Mouse (Mus musculus) neural tube, embryonic 10.5 days (tissue): ENCODE data around the gene Zfp784.
"Not testable (repeated sequence)": the region's sequence is repeated elsewhere in the genome, so short reads cannot be mapped to it uniquely, and the experiment has no call there.

ENCODE experiments used
- DNase-seq: peaks from one replicate; pipeline ENCODE4 v3.0.0-alpha.2; 2017; ENCODE audit warnings: low spot score; ENCODE audit errors: extremely low spot score

Zfp784 gene

DNA sequence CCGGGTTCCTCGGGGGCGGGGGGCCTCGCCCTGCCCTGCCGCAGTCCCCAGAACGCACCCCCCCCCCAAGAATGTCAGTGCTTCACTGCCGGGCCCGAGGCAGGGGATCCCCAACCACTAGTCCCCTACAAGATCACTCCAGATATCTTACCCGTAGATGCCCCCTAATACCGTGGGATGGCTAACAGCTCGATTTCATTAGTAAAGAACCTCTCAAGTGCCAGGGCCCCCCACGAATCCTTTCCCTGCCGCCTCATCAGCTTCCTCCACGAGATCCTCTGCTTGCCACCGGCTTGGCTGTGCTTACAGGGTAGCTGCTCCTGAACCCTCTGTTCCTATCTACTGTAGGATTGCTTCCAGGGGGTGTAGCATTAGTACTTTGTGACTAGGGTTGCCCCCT is 17.6 kb downstream of the Zfp784 start:
- DNase-seq: no peak

- peak; percentile 99 for DNase-seq
Measured at GRCm38 (mm10) chr7:5020000-5020681, 18.1 kb downstream of the Zfp784 start, which contains the start of the genes Zfp865 and Ccdc106. Zfp865 (plus strand) TSS chr7:5020376. Ccdc106 (plus strand) TSS chr7:5020553.

- not testable (repeated sequence) for DNase-seq
Measured at GRCm38 (mm10) chr7:5019576-5019975, 18.7 kb downstream of the Zfp784 start.

GRCm38 (mm10) chr7:5017931-5018330 is 20.3 kb downstream of the Zfp784 start:
- no peak for DNase-seq

DNA sequence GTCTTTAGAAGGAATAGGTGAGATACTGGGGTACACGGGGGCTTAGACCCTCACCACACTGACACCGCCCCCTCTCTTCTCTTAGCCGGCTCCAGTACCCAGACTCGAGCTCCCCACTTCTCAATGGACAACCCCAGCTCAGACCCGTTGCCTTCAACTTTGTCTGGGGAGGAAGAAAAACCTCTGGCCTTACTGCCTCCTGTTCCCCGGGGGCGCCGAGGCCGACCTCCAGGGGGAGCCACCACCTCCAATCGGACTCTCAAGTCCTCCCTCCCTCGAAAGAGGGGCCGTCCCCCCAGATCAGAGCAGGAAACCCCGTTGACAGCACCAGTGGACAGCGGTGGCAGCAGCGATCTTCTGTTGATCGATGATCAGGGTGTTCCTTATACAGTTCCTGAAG is 20.9 kb downstream of the Zfp784 start:
- DNase-seq: no peak

DNA sequence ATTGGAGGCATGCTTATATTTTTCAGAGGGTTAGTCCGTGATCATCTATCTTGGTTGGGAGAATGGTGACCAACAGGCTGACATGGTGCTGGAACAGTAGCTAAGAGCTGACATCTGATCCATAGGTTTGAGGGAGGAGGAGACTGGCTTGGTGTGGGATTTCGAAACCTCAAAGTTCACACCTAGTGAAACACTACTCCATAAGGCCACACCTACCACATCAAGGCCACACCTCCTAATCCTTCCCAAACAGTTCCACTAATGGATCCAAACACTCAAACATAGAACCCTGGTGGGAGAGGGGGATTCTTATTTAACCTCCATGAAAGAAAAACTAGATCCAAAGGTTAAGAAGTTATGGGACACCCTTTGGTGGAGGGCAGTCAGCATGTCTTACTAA is 21.3 kb downstream of the Zfp784 start:
- DNase-seq: no peak

DNA sequence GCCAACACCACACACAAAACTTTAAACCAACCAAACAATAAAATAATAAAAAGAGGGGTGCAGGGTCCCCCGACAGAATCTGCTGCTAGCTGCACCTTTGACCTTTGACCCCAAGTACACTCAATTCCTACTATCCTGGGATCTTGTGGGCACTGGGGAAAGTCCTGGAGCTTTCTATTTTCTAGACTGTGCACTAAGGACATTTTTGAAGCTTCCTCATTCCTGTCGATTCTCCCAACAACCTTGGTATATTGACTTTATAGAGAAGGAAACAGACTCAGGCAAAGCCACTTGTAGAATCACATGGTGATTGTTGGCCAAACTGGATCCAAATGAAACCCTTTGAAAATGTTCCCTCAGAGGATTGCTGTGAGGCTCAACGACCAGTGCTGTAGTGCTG is 22.2 kb downstream of the Zfp784 start:
- no peak for DNase-seq

- peak; percentile 98 for DNase-seq
Measured at GRCm38 (mm10) chr7:5015118-5016001, 22.9 kb downstream of the Zfp784 start, which contains the start of gene Gm44973. Gm44973 (plus strand) TSS chr7:5015496.

DNA sequence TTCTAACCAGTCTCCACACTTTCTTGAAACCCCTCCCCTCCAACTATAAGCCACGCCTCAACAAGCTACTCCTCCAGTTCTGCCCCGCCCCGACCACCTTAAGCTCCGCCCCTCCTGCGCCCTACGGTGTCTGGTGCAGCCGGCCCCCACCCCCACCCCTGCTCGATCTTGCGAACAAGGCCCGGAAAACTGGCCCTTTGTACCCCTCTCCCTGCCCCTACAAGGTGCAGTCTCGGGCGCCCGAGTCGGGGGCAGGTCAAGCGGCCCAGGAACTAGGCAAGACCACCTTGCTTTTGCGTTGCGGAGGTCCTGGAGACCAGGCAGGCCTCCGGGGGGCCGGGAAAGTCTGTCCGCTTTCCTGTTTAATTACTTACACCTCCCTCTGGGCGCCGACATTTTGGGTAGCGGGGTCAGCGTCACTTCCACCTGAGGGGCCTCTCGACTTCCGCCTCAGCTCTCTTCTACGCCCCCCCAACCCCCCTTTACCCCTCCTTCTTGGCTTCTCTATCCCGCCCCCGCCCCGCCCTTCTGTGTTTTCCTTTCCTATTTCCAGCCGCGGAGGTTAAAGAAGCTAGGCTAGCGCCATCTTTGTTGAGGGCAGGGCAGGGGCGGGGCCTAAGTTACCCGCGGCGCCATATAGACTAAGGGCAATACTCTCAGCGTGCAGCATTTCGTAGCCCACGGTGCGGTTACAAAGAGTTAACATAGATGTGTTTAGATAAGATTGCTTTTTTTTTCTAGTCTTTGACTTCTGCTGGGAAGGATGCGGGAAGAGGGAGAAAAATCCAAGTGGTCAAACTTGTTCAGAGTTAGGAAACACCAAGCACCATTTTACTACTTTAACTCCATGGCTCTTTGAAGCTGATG is 23.8 kb downstream of the Zfp784 start, which contains the start of the genes Zfp524 and Fiz1:
TSS of gene Zfp524 (plus strand) at position 165 of the 867 bp plus-strand sequence.
TSS of gene Fiz1 (minus strand) at position 447 of the 867 bp plus-strand sequence.
- DNase-seq: peak; percentile 95

- DNase-seq: no peak
Measured at GRCm38 (mm10) chr7:5012681-5013513, 25.3 kb downstream of the Zfp784 start.

- no peak for DNase-seq
Measured at GRCm38 (mm10) chr7:5008229-5008628, 30.0 kb downstream of the Zfp784 start.

DNA sequence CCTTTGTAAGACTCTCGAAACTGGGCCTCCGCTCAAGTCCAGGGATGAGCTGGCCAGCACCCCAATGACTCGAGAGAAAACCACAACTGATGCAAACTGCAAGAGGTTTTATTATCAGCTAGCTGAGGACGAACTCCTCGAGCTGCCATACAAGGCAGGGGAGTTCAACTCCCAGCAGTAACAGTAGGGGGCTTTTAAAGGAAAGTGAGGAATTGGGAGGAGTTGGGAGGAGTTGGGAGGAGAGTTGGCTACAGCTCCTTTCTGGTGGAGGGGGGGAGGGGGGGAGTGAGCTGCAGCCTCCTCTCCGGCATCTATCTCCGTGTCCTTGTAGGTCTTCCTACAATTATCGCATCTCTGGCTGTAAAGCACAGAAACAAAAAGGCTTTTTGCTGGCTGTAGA is 35.4 kb downstream of the Zfp784 start:
- DNase-seq: not testable (repeated sequence)

DNA sequence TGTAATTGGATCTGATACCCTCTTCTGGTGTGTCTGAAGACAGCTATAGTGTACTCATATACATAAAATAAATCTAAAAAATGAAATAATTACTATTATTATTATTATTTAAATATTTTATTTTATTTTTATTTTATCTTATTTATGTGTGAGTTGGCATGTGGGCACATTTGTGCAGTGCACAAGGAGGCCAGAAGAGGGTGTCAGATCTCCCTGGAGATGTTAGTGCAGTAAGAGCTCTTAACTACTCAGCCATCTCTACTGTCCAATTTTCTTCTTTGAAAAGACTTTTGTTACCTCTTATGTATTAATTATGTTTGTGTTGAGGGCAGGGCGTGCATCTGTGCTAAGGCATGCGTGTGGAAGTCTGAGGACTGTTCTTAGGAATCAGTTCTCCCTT is 38.4 kb downstream of the Zfp784 start:
- no peak for DNase-seq

DNA sequence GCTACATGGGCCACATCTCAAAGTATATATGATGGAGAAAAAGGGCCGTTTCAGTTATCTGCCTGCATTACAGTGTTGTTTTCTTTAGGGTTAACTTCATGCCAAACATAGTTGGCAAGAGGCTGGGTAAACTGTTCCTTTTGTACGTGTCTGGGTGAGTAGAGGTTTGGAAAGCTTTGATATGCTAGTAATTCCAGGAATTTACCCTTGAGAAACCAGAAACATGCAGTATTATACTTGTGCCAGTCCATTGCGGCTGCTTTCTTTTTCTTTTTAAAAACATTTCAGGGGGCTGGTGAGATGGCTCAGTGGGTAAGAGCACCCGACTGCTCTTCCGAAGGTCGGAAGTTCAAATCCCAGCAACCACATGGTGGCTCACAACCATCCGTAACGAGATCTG is 41.3 kb downstream of the Zfp784 start:
- no peak for DNase-seq

DNA sequence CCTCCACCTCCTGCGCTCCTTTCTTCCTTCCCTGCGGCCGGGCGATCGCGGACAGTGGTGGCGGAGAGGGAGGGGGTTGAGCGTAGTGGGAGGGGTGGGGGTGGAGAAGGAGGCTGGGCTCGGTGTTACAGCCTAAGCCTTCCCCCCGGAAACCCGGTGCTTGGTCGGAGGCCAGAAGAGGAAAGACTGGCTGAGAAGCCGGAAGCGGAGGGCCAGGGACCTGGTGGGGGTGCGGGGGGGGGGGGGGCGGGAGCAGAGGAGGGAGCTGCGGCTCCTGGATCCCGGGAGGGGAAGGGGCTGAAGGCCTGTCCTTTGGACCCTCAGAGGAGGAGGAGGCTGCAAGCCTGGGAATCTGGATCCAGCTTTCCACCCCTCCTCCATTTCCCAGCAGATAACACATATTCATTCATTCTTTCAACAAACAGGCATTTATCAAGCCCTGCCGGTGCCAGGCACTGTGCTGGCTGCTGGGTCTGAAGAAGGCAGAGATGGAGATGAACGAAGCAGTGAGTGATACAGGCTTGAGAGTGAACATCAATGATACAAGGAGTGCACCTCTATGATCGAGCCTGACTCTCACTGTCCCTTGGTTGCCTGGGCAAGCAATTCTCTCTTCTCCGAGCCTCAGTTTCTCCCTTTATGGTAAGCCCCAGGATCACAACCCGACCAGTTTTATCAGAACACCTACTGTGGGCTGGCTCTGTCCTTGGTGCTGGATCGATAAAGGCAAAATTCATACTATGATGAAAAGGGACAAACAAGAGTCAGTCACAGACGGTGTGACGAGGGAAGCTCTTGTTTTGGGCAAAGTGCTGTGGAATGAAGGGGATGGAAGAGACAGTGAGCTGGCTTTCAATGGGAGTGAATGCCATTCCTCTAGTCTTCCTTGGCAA is 42.0 kb downstream of the Zfp784 start, which contains the start of gene Zfp579:
TSS of gene Zfp579 (minus strand) at position 156 of the 893 bp plus-strand sequence.
- peak; percentile 96 for DNase-seq

DNA sequence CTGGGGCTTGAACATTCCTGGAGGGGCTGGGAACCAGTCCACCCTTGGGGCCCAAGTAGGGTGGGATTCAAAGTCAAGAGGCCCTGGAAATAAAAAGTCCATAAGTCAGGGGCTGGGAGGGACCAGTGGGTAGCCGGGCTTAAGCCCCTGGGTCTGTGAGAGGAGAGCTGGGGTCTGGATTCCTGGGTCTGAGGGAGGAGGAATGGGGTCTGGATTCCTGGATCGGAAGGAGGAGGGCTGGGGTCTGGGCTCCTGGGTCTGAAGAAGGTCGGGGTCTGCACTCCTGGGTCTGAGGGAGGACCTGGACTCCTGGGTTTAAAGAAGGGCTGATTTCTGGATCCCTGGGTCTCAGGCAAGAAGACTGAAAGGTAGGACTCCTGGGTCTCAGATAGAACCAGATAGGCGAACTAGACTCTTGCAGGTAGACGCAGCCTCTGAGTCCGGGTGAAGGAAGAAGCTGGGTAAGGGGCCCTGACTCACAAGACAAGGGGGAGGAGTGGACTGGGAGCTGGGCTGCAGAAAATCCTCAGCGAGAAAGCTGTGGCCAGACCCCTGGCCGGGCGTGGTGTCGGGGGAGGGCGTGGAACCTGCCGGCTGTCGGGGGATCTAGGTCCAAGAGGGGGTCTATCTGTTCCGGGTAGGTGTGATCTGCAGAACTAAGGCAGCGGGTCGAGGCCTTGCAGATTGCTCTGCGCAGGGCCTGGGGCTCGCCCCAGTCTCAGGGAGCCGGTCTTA is 42.8 kb downstream of the Zfp784 start:
- no peak for DNase-seq

GRCm38 (mm10) chr7:4993999-4994788 is 44.1 kb downstream of the Zfp784 start:
- DNase-seq: no peak
